Mouse (Mus musculus): Measurements from ENCODE around the gene Bag2. TPM values are rescaled to one million over a fixed set of nuclear protein-coding genes. Genes with fewer than 3 reads are reported as not detected.

Gene Bag2
- polyA plus RNA-seq (2021; fragmentation: Nextera tagmentation) = 14.3 and 17.4 TPM in 2 replicates
- long read RNA-seq, experiment 1, transcript Bag2-203 (2 exons, 378 nt) = minor isoform, 14 of 39 reads
- long read RNA-seq, experiment 1, transcript Bag2-201 (3 exons, 1,860 nt) = major isoform, 23 of 39 reads
- long read RNA-seq, experiment 1, partial matches to known transcripts = 0 of 39 reads
- long read RNA-seq, experiment 1, other reads (novel, unspliced or antisense) = 2 of 39 reads
- long read RNA-seq, experiment 2, transcript Bag2-203 (2 exons, 378 nt) = minor isoform, 12 of 132 reads
- long read RNA-seq, experiment 2, transcript Bag2-201 (3 exons, 1,860 nt) = major isoform, 117 of 132 reads
- long read RNA-seq, experiment 2, partial matches to known transcripts = 1 of 132 reads
- long read RNA-seq, experiment 2, other reads (novel, unspliced or antisense) = 2 of 132 reads

DNA sequence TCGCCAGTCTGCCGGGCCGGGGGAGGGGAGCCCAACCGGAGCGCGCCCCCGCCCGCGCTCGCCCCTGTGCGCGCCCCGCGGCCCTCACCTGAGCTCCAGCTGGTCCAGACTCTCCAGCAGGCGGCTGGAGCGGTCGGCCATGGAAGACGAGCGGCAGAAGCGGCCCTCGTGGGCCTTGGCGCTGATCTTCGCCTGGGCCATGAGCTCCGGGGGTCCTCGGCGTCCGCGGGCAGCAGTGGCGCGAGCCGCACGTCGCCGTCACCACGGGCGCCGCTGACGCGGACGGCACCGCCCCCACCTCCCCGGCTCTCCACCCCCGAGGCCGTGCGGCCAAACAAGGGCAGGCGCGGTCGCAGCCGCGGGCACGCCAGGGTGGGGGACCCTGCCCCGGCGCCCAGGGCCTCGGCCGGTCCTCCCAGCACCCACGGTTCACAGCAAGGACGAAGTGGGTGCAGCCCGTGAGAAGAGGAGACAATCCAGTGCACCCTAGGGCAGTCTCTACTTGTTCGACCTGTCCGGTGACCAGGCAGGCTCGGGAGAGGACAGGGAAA is at the start of gene Bag2:
Gene Bag2 (minus strand): TSS at position 305 of the 551 bp plus-strand sequence.

DNA sequence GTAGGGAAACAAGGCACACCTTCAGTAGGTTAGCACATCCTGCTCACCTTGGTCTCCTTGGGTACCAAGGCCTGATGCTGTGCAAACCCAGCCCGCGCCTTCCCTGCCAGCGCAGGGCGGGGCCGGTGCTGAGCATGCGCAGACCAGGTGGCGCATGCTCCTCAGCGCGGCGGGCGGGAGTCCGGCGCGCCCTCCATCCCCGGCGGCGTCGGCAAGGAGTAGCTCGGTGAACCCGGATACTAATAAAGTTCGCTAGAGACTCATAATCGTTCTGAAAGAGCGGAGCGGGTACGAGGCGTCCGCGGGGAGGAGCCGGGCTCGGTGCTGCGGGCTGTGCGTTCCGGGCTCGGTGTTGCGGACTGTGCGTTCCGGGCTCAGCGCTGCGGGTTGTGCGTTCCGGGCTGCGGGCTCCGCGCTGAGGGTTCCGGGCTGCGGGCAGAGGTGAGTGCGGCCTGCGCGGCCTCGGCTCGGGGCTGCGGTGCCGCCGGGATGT is 37.8 kb downstream of the Bag2 start, which contains the start of gene Rab23:
Gene Rab23 (plus strand): TSS at position 155 of the 493 bp plus-strand sequence.

Other genes starting within 250 kb of the Bag2 start
- 4.4 and 5.1 TPM in 2 replicates for gene Prim2, start 88.0 kb downstream of the Bag2 start, polyA plus RNA-seq (2021; fragmentation: Nextera tagmentation)
- gene Rab23, start 37.9 kb downstream of the Bag2 start, polyA plus RNA-seq (2021; fragmentation: Nextera tagmentation) = 7.7 and 8.4 TPM in 2 replicates
- 8.6 and 10.3 TPM in 2 replicates for gene Zfp451, start 56.8 kb upstream of the Bag2 start, polyA plus RNA-seq (2021; fragmentation: Nextera tagmentation)
- 50.6 and 60.9 TPM in 2 replicates for gene Bend6, start 150.0 kb upstream of the Bag2 start, polyA plus RNA-seq (2021; fragmentation: Nextera tagmentation)
- 21.6 and 23.3 TPM in 2 replicates for gene Dst, start 150.4 kb upstream of the Bag2 start, polyA plus RNA-seq (2021; fragmentation: Nextera tagmentation)